Mouse (Mus musculus): Measurements from ENCODE around the gene Mrtfa. TPM values are rescaled to one million over a fixed set of nuclear protein-coding genes. Genes with fewer than 3 reads are reported as not detected.
A peak's percentile ranks its signal among the peaks of the same experiment; 100 is the strongest.

Mrtfa gene
- polyA plus RNA-seq, 1 experiment from 2014 or later, result 18.0 TPM

GRCm38 (mm10) chr15:81068641-81069381 is 121.7 kb downstream of the Mrtfa start:
- Histone ChIP-seq H3K4me1 (replicated peaks) (no peaks in the 10 kb centered on the region), H3K4me2 (replicated peaks) (no peak overlapping the region), H3K27me3 (replicated peaks) (no peaks in the 10 kb centered on the region), H3K36me3 (no peaks in the 10 kb centered on the region), H3K4me3 (replicated peaks) (no peak overlapping the region), H3K9ac (no peak overlapping the region), H3K9me3 (no peaks in the 10 kb centered on the region), H3K27ac (no peak overlapping the region)
- 94% methylated on average over 5 of the region's 5 CpGs for WGBS
- no peak for ATAC-seq

GRCm38 (mm10) chr15:81067761-81068160 is 122.8 kb downstream of the Mrtfa start:
- no peaks in the 10 kb centered on the region for H3K9me3 ChIP-seq
- no peak overlapping the region for H3K4me2 ChIP-seq (replicated peaks)
- no peak overlapping the region for H3K4me3 ChIP-seq (replicated peaks)
- H3K27ac ChIP-seq, result no peak overlapping the region
- H3K4me1 ChIP-seq (replicated peaks), result peaks cover 4% of the 10 kb centered on the region
- H3K9ac ChIP-seq, result no peak overlapping the region
- H3K36me3 ChIP-seq, result no peaks in the 10 kb centered on the region
- H3K27me3 ChIP-seq (replicated peaks), result no peaks in the 10 kb centered on the region
- WGBS, result 86% methylated on average over 3 of the region's 3 CpGs
- ATAC-seq, result no peak

GRCm38 (mm10) chr15:81066976-81067375 is 123.6 kb downstream of the Mrtfa start:
- Histone ChIP-seq H3K4me3 (replicated peaks) (no peak overlapping the region), H3K9ac (no peak overlapping the region), H3K4me2 (replicated peaks) (no peak overlapping the region), H3K4me1 (replicated peaks) (peaks cover 12% of the 10 kb centered on the region), H3K9me3 (no peaks in the 10 kb centered on the region), H3K27me3 (replicated peaks) (no peaks in the 10 kb centered on the region), H3K36me3 (no peaks in the 10 kb centered on the region), H3K27ac (no peak overlapping the region)
- WGBS, result 61% methylated on average over 5 of the region's 5 CpGs
- no peak for ATAC-seq

GRCm38 (mm10) chr15:81064661-81065060 is 125.9 kb downstream of the Mrtfa start:
- Histone ChIP-seq H3K9me3 (no peaks in the 10 kb centered on the region), H3K4me2 (replicated peaks) (no peak overlapping the region), H3K27ac (no peak overlapping the region), H3K36me3 (no peaks in the 10 kb centered on the region), H3K27me3 (replicated peaks) (no peaks in the 10 kb centered on the region), H3K4me3 (replicated peaks) (no peak overlapping the region), H3K9ac (no peak overlapping the region), H3K4me1 (replicated peaks) (peaks cover 13% of the 10 kb centered on the region)
- 93% methylated on average over 4 of the region's 4 CpGs for WGBS
- ATAC-seq, result no peak

DNA sequence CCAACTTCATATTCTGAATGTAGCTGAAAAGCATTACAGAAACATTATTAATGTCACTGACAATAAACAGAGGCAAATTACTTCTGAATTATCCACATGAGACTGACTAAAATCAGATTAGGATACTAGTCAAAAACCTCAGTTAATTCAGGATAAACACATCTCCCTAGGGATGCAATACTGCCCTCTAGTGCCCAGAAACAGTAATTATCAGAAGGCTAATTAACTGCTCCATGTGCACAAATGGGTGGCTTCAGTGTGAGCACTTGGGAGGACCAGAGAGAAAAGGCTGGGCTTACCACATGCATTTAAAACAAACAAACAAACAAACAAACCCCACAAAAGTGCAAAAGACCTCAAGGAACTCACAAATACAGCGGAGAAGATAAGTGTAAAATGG is 126.4 kb downstream of the Mrtfa start:
- Histone ChIP-seq H3K4me2 (replicated peaks) (no peak overlapping the region), H3K9me3 (no peaks in the 10 kb centered on the region), H3K36me3 (no peaks in the 10 kb centered on the region), H3K9ac (no peak overlapping the region), H3K4me1 (replicated peaks) (peaks cover 13% of the 10 kb centered on the region), H3K4me3 (replicated peaks) (no peak overlapping the region), H3K27ac (no peak overlapping the region), H3K27me3 (replicated peaks) (no peaks in the 10 kb centered on the region)
- no peak for ATAC-seq
- WGBS, result 60% methylated on average over 1 of the region's 1 CpGs

DNA sequence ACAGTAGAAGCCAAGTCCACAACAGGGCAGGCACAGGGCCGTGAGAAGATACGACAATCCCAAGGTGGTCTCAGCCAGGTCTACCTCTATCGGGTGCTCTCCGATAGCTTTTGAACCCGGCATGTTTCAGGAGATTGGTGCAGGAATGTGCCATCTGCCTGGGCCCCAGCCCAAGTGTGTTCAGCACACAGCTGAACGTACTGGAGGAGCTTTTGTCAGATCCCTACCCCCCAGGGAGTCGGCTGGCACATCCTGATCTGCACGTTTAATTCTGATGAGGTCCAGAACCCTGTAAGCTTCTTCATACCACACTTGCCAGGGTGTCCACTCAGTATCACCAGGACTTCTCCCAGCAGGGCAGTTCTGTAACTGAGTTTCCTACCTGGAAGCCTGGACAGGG is 127.9 kb downstream of the Mrtfa start:
- Histone ChIP-seq H3K4me2 (replicated peaks) (peak overlapping the region; percentile 18; the same call in 1 of the 2 replicates), H3K27me3 (replicated peaks) (no peaks in the 10 kb centered on the region)
- ATAC-seq, result peak; percentile 48; the same call in 1 of the 2 replicates

GRCm38 (mm10) chr15:81062175-81062588 is 128.4 kb downstream of the Mrtfa start:
- ATAC-seq, result peak; percentile 67
- no peak overlapping the region for H3K9ac ChIP-seq
- WGBS, result 9% methylated on average over 8 of the region's 8 CpGs

More for the DNA sequence above, 127.9 kb downstream of the Mrtfa start:
- no peaks in the 10 kb centered on the region for H3K9me3 ChIP-seq
- H3K4me1 ChIP-seq (replicated peaks), result peaks cover 13% of the 10 kb centered on the region
- H3K9ac ChIP-seq, result no peak overlapping the region
- peak overlapping the region; percentile 69 for H3K27ac ChIP-seq
- WGBS, result 30% methylated on average over 8 of the region's 8 CpGs
- H3K36me3 ChIP-seq, result no peaks in the 10 kb centered on the region
- no peak overlapping the region for H3K4me3 ChIP-seq (replicated peaks)

GRCm38 (mm10) chr15:81060975-81061374 is 129.6 kb downstream of the Mrtfa start:
- H3K36me3 ChIP-seq, result no peaks in the 10 kb centered on the region
- H3K9me3 ChIP-seq, result no peaks in the 10 kb centered on the region
- peaks cover 13% of the 10 kb centered on the region for H3K4me1 ChIP-seq (replicated peaks)
- no peak overlapping the region for H3K27ac ChIP-seq
- ATAC-seq, result no peak
- H3K4me3 ChIP-seq (replicated peaks), result no peak overlapping the region
- no peak overlapping the region for H3K9ac ChIP-seq
- no peaks in the 10 kb centered on the region for H3K27me3 ChIP-seq (replicated peaks)
- no peak overlapping the region for H3K4me2 ChIP-seq (replicated peaks)
- 91% methylated on average over 2 of the region's 2 CpGs for WGBS

More at GRCm38 (mm10) chr15:81062175-81062588, 128.4 kb downstream of the Mrtfa start:
- Histone ChIP-seq H3K36me3 (no peaks in the 10 kb centered on the region), H3K27ac (peak overlapping the region; percentile 69), H3K9me3 (no peaks in the 10 kb centered on the region), H3K4me2 (replicated peaks) (peak overlapping the region; percentile 18; the same call in 1 of the 2 replicates), H3K27me3 (replicated peaks) (no peaks in the 10 kb centered on the region), H3K4me1 (replicated peaks) (peaks cover 13% of the 10 kb centered on the region), H3K4me3 (replicated peaks) (no peak overlapping the region)

GRCm38 (mm10) chr15:81057736-81058135 is 132.8 kb downstream of the Mrtfa start:
- ATAC-seq, result no peak; the same call in 1 of the 2 replicates
- no peak overlapping the region for H3K4me2 ChIP-seq (replicated peaks)
- H3K9me3 ChIP-seq, result no peaks in the 10 kb centered on the region
- H3K9ac ChIP-seq, result no peak overlapping the region
- no peak overlapping the region for H3K4me3 ChIP-seq (replicated peaks)
- H3K36me3 ChIP-seq, result no peaks in the 10 kb centered on the region
- H3K27ac ChIP-seq, result no peak overlapping the region
- H3K27me3 ChIP-seq (replicated peaks), result no peaks in the 10 kb centered on the region
- H3K4me1 ChIP-seq (replicated peaks), result peaks cover 14% of the 10 kb centered on the region
- 88% methylated on average over 5 of the region's 5 CpGs for WGBS

DNA sequence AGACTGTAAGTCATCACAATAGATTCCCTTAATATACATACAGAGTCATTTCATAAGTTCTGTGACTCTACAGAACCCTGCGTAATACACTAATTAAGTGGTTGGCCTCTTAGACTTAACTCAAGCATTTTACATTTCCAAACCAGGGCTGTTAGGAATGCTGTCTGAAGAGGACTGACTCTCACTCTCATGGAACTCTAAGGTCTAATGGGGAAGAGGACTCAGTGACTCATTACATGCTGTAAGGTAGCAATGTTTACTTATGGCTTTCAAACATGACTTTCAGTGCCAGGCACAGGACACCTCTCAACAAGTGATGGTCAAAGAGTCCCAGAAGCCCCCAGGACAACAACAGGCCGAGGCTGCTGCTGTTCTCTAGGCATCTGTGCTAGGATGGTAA is 135.1 kb downstream of the Mrtfa start:
- H3K9ac ChIP-seq, result no peak overlapping the region
- 88% methylated on average over 2 of the region's 2 CpGs for WGBS
- peak; percentile 31; the same call in 1 of the 2 replicates for ATAC-seq

GRCm38 (mm10) chr15:81052491-81052890 is 138.1 kb downstream of the Mrtfa start:
- Histone ChIP-seq H3K4me1 (replicated peaks) (peaks cover 7% of the 10 kb centered on the region; the same call in 1 of the 2 replicates), H3K9me3 (no peaks in the 10 kb centered on the region), H3K27ac (no peak overlapping the region), H3K4me3 (replicated peaks) (no peak overlapping the region), H3K4me2 (replicated peaks) (no peak overlapping the region), H3K9ac (no peak overlapping the region), H3K27me3 (replicated peaks) (no peaks in the 10 kb centered on the region), H3K36me3 (no peaks in the 10 kb centered on the region)
- ATAC-seq, result no peak
- WGBS, result 92% methylated on average over 5 of the region's 5 CpGs

More for the DNA sequence above, 135.1 kb downstream of the Mrtfa start:
- Histone ChIP-seq H3K27me3 (replicated peaks) (no peaks in the 10 kb centered on the region), H3K4me1 (replicated peaks) (0 out of 2 replicates have a peak, but pooled peaks cover 5% of the 10 kb centered on the region), H3K4me3 (replicated peaks) (no peak overlapping the region), H3K4me2 (replicated peaks) (no peak overlapping the region), H3K27ac (no peak overlapping the region), H3K36me3 (no peaks in the 10 kb centered on the region), H3K9me3 (no peaks in the 10 kb centered on the region)

DNA sequence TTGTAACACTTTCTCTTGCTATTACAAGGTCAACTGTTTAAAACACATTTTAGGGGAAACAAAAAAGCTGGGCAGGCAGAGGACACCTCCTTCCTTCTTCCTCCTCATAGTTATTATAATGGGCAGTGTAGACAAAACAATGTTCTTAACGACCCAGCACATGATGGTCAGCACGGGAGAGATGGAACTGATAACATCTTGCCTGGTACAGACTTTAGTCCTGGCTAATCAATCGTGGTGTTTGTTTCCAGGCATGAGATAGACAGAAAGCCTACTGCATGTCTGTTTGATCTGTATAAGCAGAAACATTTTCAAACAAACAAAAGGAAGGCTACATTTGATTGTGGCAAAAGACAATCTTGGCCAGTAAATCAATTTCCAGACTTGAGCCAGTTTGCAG is 140.1 kb downstream of the Mrtfa start:
- Histone ChIP-seq H3K4me2 (replicated peaks) (no peak overlapping the region), H3K9ac (no peak overlapping the region), H3K27ac (no peak overlapping the region), H3K9me3 (no peaks in the 10 kb centered on the region), H3K4me1 (replicated peaks) (peaks cover 3% of the 10 kb centered on the region; the same call in 1 of the 2 replicates), H3K36me3 (no peaks in the 10 kb centered on the region), H3K4me3 (replicated peaks) (no peak overlapping the region), H3K27me3 (replicated peaks) (no peaks in the 10 kb centered on the region)
- ATAC-seq, result no peak
- 14% methylated on average over 3 of the region's 3 CpGs for WGBS

Measured in intestine, embryonic 15.5 days (tissue).